In genomic region chr9:21184733-21185132, GRCm38 (mm10) we compare ENCODE assay signal across 8 mouse cellular contexts. TPM values are rescaled to one million over a fixed set of nuclear protein-coding genes. Genes with fewer than 3 reads are reported as not detected.
A peak's percentile ranks its signal among the peaks of the same experiment; 100 is the strongest.
DNase-seq lines count a peak whose midpoint lies in the region; ATAC-seq lines count a peak whose summit lies in the region.

No protein-coding gene starts in this region.

- no peak overlapping the region for H3K27ac ChIP-seq in liver, embryonic 15.5 days (replicated peaks)
- no peak overlapping the region for H3K27ac ChIP-seq in hindbrain, embryonic 14.5 days
- no peak overlapping the region for H3K27ac ChIP-seq in hindbrain, embryonic 10.5 days

- H3K4me1 ChIP-seq in liver, embryonic 15.5 days (replicated peaks), result peaks cover 52% of the 10 kb centered on the region
- 0 out of 2 replicates have a peak, but pooled peaks cover 3% of the 10 kb centered on the region for H3K4me1 ChIP-seq in hindbrain, embryonic 14.5 days (replicated peaks; ENCODE audit: control insufficient read depth, insufficient read depth, low read length)
- H3K4me1 ChIP-seq in hindbrain, embryonic 10.5 days (replicated peaks), result peaks cover 25% of the 10 kb centered on the region

- H3K4me2 ChIP-seq in liver, embryonic 15.5 days, result peak overlapping the region; percentile 84; the same call in 1 of the 2 replicates
- no peak overlapping the region for H3K4me2 ChIP-seq in hindbrain, embryonic 14.5 days (replicated peaks)

- intact Hi-C loops in left cerebral cortex, postnatal 4 days (cut with DNase I), result no loop called here
- intact Hi-C loops in left cerebral cortex, postnatal 14 days (cut with DNase I), result no loop called here
- intact Hi-C loops in heart, postnatal 36 days (cut with DNase I), result no loop called here

- H3K4me3 ChIP-seq in liver, embryonic 15.5 days (replicated peaks), result 0 out of 2 replicates have a peak overlapping the region, but pooled peaks have one; percentile 61
- H3K4me3 ChIP-seq in hindbrain, embryonic 14.5 days (replicated peaks; ENCODE audit: low read length), result no peak overlapping the region
- H3K4me3 ChIP-seq in hindbrain, embryonic 10.5 days, result no peak overlapping the region

- no peak overlapping the region for H3K9ac ChIP-seq in liver, embryonic 15.5 days
- H3K9ac ChIP-seq in hindbrain, embryonic 14.5 days, result no peak overlapping the region

- H3K36me3 ChIP-seq in liver, embryonic 15.5 days (replicated peaks), result no peaks in the 10 kb centered on the region
- H3K36me3 ChIP-seq in hindbrain, embryonic 14.5 days (replicated peaks; ENCODE audit: control insufficient read depth, insufficient read depth), result no peaks in the 10 kb centered on the region
- no peaks in the 10 kb centered on the region for H3K36me3 ChIP-seq in hindbrain, embryonic 10.5 days

- no peaks in the 10 kb centered on the region for H3K9me3 ChIP-seq in liver, embryonic 15.5 days (replicated peaks)
- H3K9me3 ChIP-seq in hindbrain, embryonic 14.5 days (ENCODE audit: control insufficient read depth, low read length), result no peaks in the 10 kb centered on the region
- H3K9me3 ChIP-seq in hindbrain, embryonic 10.5 days, result no peaks in the 10 kb centered on the region

- ATAC-seq in liver, embryonic 15.5 days (ENCODE audit: insufficient read depth), result no peak
- no peak for ATAC-seq in hindbrain, embryonic 14.5 days (ENCODE audit: low FRiP score)

- H3K27me3 ChIP-seq in liver, embryonic 15.5 days, result 0 out of 2 replicates have a peak, but pooled peaks cover 4% of the 10 kb centered on the region
- peaks cover 25% of the 10 kb centered on the region for H3K27me3 ChIP-seq in hindbrain, embryonic 14.5 days (ENCODE audit: control insufficient read depth, insufficient read depth, low read length)
- H3K27me3 ChIP-seq in hindbrain, embryonic 10.5 days (ENCODE audit: insufficient read depth, poor library complexity, severe bottlenecking), result peaks cover 72% of the 10 kb centered on the region

- peak; percentile 88 for DNase-seq in left cerebral cortex, postnatal 4 days
- DNase-seq in left cerebral cortex, postnatal 14 days (ENCODE audit: low spot score in 2 of 2), result no peak
- peak; percentile 83 for DNase-seq in gastrocnemius, adult 18-20 months (ENCODE audit: low spot score)
- DNase-seq in heart, postnatal 36 days, result peak; percentile 67 to 73
- no peak for DNase-seq in thymus, postnatal 25 days
- DNase-seq in hindbrain, embryonic 14.5 days (ENCODE audit: low spot score), result no peak
- DNase-seq in hindbrain, embryonic 10.5 days (ENCODE audit: low spot score), result no peak

- WGBS in liver, embryonic 15.5 days (ENCODE audit: insufficient replicate concordance), result 33% methylated on average over 2 of the region's 2 CpGs
- 39% methylated on average over 2 of the region's 2 CpGs for WGBS in hindbrain, embryonic 14.5 days
- WGBS in hindbrain, embryonic 10.5 days, result 52% methylated on average over 2 of the region's 2 CpGs

RNA-seq across cellular contexts. Expression of gene Pde4a, which starts 19.2 kb away (rescaled TPM):
- 10 to 100 TPM; 44.4 to 47.3 TPM for total RNA-seq in left cerebral cortex, postnatal 4 days (2021)
- 10 to 100 TPM; 76.2 to 79.6 TPM for total RNA-seq in left cerebral cortex, postnatal 14 days (2021)
- 10 to 100 TPM; 45.0 to 52.4 TPM for total RNA-seq in gastrocnemius, adult 18-20 months (2021)
- total RNA-seq in heart, postnatal 36 days (2021), result 10 to 100 TPM; 45.9 to 52.0 TPM
- polyA plus RNA-seq in liver, embryonic 15.5 days (2015; fragmentation: Nextera tagmentation; extraction: Ambion mirVana), result 1.7 and 1.8 TPM in 2 replicates
- 28.8 and 35.5 TPM in 2 replicates for polyA plus RNA-seq in hindbrain, embryonic 14.5 days (2014; fragmentation: Nextera tagmentation; extraction: Ambion mirVana)
- polyA plus RNA-seq in hindbrain, embryonic 10.5 days (2016; fragmentation: Nextera tagmentation; extraction: Ambion mirVana), result 3.7 and 6.5 TPM in 2 replicates

RNA-seq across cellular contexts. Expression of gene Cdc37, which starts 35.0 kb away (rescaled TPM):
- total RNA-seq in left cerebral cortex, postnatal 4 days (2021), result 100 to 1,000 TPM; 125 TPM
- total RNA-seq in left cerebral cortex, postnatal 14 days (2021), result 100 to 1,000 TPM; 128 to 131 TPM
- total RNA-seq in gastrocnemius, adult 18-20 months (2021), result 100 to 1,000 TPM; 128 to 140 TPM
- 100 to 1,000 TPM; 157 to 165 TPM for total RNA-seq in heart, postnatal 36 days (2021)
- 115 and 122 TPM in 2 replicates for polyA plus RNA-seq in liver, embryonic 15.5 days (2015; fragmentation: Nextera tagmentation; extraction: Ambion mirVana)
- 192 and 215 TPM in 2 replicates for polyA plus RNA-seq in hindbrain, embryonic 14.5 days (2014; fragmentation: Nextera tagmentation; extraction: Ambion mirVana)
- polyA plus RNA-seq in hindbrain, embryonic 10.5 days (2016; fragmentation: Nextera tagmentation; extraction: Ambion mirVana), result 333 and 374 TPM in 2 replicates

RNA-seq across cellular contexts. Expression of gene Tyk2, which starts 53.7 kb away (rescaled TPM):
- total RNA-seq in left cerebral cortex, postnatal 4 days (2021), result 10 to 100 TPM; 16.1 to 16.7 TPM
- total RNA-seq in left cerebral cortex, postnatal 14 days (2021), result 10 to 100 TPM; 11.7 to 12.0 TPM
- 1 to 10 TPM; 5.0 to 6.1 TPM for total RNA-seq in gastrocnemius, adult 18-20 months (2021)
- total RNA-seq in heart, postnatal 36 days (2021), result 1 to 10 TPM; 8.2 to 9.6 TPM
- 7.4 and 8.8 TPM in 2 replicates for polyA plus RNA-seq in liver, embryonic 15.5 days (2015; fragmentation: Nextera tagmentation; extraction: Ambion mirVana)
- 7.3 and 8.4 TPM in 2 replicates for polyA plus RNA-seq in hindbrain, embryonic 14.5 days (2014; fragmentation: Nextera tagmentation; extraction: Ambion mirVana)
- polyA plus RNA-seq in hindbrain, embryonic 10.5 days (2016; fragmentation: Nextera tagmentation; extraction: Ambion mirVana), result 15.3 and 15.5 TPM in 2 replicates

RNA-seq across cellular contexts. Expression of gene Keap1, which starts 54.4 kb away (rescaled TPM):
- 10 to 100 TPM; 49.0 to 50.8 TPM for total RNA-seq in left cerebral cortex, postnatal 4 days (2021)
- total RNA-seq in left cerebral cortex, postnatal 14 days (2021), result 10 to 100 TPM; 47.2 to 50.5 TPM
- total RNA-seq in gastrocnemius, adult 18-20 months (2021), result 10 to 100 TPM; 50.8 to 51.5 TPM
- 10 to 100 TPM; 41.9 to 43.1 TPM for total RNA-seq in heart, postnatal 36 days (2021)
- polyA plus RNA-seq in liver, embryonic 15.5 days (2015; fragmentation: Nextera tagmentation; extraction: Ambion mirVana), result 27.9 and 30.5 TPM in 2 replicates
- 39.3 and 43.6 TPM in 2 replicates for polyA plus RNA-seq in hindbrain, embryonic 14.5 days (2014; fragmentation: Nextera tagmentation; extraction: Ambion mirVana)
- 46.5 and 50.0 TPM in 2 replicates for polyA plus RNA-seq in hindbrain, embryonic 10.5 days (2016; fragmentation: Nextera tagmentation; extraction: Ambion mirVana)

Comparison
In these comparisons a context has a peak if more than half of its experiments do, and no peak if none do; other contexts are left out.
1. DNase-seq: peak in left cerebral cortex, postnatal 4 days (single experiment), gastrocnemius, adult 18-20 months (single experiment) and heart, postnatal 36 days (2 of 2); none in left cerebral cortex, postnatal 14 days (0 of 2), thymus, postnatal 25 days (single experiment), hindbrain, embryonic 14.5 days (single experiment) and hindbrain, embryonic 10.5 days (single experiment).